Mouse (Mus musculus) spleen, postnatal 36 days (tissue): ENCODE measurements around the gene Fitm1.

Experiments
- DNase-seq, 2 experiments: peaks; one replicate each; pipeline ENCODE4 v3.0.0; 2022; ENCODE audit warnings: low spot score in 2 of 2, mixed read lengths in 1 of 2

Gene Fitm1

GRCm38 (mm10) chr14:55575302-55575701 is at the start of gene Fitm1:
TSS of gene Fitm1 (plus strand) at chr14:55575617.
- DNase-seq, result no peak

- no peak for DNase-seq
These were observed 48.7 kb upstream of the Fitm1 start for GRCm38 (mm10) chr14:55526674-55527073.

GRCm38 (mm10) chr14:55527940-55528339 is 47.5 kb upstream of the Fitm1 start:
- DNase-seq, result peak in 1 of 2 experiments; percentile 43

DNA sequence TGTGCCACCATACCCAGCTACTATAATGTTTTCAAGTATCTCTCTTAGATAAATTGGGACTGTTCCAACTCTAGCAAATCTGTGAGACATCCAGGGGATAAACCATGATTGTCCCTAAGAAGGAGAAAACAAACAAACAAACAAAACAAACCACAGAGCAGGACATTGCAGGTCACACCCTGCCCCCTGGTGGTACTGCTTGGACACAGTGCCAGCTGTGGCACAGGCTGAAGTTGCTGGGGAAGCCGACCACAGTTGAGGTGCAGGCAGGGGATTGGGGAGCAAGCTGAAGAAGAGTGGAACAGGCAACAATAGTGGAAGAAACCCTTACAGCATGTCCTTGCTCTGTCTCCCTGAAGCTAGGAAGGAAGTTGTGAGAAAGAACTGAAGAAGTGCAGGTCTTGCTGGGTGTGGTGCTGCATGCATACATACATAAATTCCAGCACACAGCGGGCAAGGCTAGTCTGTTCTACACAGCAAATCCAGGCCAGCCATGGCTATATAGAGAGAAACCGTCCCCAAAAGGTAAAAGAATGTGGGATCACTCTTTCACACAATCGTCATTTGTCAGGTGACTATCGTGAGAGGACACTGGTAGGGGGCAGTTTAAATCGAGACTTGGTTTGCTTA is 39.2 kb upstream of the Fitm1 start:
- no peak for DNase-seq

- peak; percentile 91 to 94 for DNase-seq
These were observed 35.2 kb upstream of the Fitm1 start, which contains the start of gene Pck2 for GRCm38 (mm10) chr14:55540067-55540786. TSS of gene Pck2 (plus strand) at chr14:55540266.

GRCm38 (mm10) chr14:55540787-55541321 is 34.6 kb upstream of the Fitm1 start:
- peak; percentile 86 for DNase-seq

- DNase-seq, result peak; percentile 57 to 70
These were observed 33.1 kb upstream of the Fitm1 start for GRCm38 (mm10) chr14:55542268-55542667.

DNA sequence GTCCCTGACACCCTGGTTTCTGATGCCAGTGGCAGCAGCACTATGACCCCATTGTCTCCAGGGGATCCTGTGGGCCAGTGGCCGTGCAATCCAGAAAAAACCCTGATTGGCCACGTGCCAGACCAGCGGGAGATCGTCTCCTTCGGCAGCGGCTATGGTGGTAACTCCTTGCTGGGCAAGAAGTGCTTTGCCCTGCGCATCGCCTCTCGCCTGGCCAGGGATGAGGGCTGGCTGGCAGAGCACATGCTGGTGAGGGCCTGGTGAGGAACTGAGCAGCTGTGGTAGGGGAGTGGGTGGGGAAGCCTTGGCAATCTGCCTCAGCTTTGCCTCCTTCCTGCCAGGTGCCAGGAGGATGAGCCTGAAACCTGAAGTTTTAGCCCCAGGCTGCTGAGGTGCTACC is 31.1 kb upstream of the Fitm1 start:
- no peak for DNase-seq

- no peak for DNase-seq
These were observed 25.2 kb upstream of the Fitm1 start for GRCm38 (mm10) chr14:55550191-55550590.

GRCm38 (mm10) chr14:55551347-55551746 is 24.1 kb upstream of the Fitm1 start:
- DNase-seq, result no peak

DNA sequence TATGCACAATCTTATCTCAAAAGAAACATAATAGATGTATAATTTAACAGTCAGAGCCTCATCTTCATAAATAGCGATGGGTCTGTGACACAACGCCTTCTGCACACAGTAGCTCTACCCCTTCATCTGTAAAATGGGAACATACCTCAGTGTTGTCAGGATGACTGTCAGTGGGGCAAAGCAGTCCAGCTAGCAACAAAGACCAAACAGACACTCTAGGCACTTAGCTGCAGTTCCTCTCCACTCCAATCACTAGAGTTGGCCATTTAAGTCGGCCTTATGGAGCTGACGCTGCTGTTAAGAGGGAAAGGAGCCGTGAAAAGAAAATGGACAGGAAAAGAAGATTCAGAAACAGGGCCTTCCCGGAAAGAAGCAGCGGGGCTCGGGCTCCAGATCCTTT is 23.6 kb upstream of the Fitm1 start:
- no peak for DNase-seq

GRCm38 (mm10) chr14:55554635-55555034 is 20.8 kb upstream of the Fitm1 start:
- no peak for DNase-seq

DNA sequence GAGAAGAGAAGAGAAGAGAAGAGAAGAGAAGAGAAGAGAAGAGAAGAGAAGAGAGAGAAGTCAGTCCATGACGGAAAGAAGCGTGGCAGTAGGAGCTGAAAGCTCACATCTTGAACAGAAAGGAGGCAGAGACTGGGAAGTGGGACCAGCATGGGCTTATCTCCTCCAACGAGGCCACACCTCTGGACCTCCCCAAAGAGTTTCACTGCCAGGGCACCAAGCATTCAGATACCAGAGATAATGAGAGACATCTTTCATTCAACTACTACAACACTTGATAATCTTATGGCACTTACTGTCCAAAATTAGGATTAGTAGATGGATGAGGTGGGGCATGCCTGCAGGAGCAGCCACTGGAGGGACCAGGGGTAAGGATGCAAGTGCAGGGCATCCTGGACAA is 19.6 kb upstream of the Fitm1 start:
- no peak for DNase-seq

DNA sequence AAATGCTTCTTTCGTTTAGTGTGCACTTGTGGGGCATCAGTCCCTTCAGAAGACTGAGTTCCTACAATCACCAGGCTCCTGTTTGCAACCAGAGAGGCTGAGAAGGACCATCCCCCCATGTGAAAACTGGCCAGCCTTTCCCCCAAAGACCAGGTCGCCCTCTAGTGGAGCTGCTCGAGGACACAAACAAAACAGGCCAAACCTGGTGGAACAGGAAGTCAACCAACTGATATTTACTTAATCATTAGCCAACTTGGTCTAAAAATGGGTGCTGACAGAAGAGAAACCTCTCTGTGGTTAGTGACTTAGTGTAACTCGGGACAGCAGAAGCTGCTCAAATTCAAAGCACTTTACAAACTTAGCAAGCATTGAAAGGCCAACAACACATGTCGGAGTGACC is 18.4 kb upstream of the Fitm1 start:
- DNase-seq, result peak; percentile 85 to 90

DNA sequence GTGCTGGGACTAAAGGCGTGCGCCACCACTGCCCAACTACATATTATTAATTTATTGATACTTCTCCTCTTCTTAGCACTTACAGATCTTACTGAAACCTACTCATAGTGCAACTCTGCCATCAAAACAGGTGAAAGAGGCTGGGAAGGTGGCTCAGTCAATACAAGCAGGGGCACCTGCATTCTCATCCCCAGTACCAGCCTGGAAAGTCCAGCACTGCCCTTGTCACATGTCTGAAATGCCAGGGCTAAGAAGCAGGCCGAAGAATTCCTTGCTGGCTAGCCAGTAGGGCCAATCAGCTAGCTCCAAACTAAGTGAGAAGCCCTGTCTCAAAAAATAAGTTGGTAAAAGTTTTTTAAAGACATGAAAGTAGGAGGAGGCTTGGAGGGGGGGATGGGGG is 17.8 kb upstream of the Fitm1 start:
- no peak for DNase-seq

DNA sequence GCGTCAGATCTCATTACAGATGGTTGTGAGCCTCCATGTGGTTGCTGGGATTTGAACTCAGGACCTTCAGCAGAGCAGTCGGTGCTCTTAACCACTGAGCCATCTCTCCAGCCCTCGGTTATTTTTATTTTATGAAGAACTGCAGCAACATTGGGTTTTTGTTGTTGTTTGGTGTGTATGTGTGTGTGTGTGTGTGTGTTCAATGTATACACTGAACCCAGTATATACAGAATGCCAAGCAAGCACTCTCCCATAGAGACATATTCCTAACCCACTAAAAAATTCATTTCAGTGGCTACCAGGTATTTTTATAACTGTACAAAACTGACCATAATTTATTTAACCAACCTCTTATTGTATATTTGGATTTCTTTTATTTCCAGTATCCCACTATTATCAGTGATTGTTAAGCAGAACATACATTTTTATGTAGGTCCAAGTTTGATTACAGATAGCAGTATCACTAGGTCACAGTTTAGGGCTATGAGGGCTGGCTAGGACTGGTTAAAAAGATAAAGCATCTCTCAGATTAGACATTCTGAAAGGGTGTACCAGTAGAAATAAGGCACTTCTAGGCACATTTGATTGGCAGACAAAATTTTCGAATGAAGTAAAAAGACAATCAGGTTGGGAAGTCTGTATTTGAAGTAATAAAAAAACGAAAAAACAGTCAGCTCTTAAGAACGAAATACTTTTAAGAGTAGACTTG is 16.5 kb upstream of the Fitm1 start:
- no peak for DNase-seq

- peak; percentile 89 to 93 for DNase-seq
These were observed 15.6 kb upstream of the Fitm1 start, which contains the start of gene Dcaf11 for GRCm38 (mm10) chr14:55559799-55560201. TSS of gene Dcaf11 (plus strand) at chr14:55560006.

DNA sequence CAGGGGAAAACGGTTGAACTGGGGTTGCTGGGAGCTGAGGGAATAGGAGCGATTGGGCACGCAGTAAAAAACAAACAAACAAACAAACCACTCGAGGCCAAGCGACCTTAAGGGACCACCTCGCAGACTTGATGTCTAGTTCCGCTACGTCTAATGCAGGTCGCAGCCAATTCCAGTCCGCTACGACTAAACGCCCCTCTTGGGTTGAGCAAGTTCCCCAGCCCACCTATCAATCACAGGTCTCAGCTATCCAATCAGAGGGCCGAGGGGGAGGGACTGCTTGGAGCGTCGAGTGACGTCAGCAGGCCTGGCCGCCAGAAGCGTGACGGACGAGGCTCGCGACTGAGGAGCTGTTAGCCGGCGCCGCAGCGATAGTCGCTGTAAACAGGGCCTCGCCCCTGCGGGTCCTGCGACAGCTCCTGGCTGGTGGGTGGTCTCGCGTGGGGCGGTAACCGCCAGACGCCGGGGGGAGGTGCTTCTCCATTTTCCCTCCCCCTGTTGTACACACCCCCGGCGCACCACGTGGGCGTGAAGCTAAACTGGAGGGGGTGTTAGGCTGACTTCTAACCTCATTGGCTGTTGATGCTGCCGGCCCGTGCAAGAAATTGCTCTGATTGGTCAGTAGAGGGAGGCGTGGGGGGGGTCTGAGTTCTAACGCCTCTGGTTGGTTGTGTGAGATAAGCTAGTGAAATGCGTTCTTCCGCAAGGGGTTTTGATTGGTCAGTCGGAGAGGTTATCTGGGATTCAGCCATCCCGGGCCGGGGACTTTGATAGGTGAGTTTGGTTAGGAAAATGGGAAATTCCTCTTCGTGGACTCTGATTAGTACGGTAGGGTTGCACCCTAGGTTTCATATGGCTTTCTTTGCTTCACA is 15.0 kb upstream of the Fitm1 start, which contains the start of gene A730061H03Rik:
Gene A730061H03Rik, minus strand, starts transcription at position 205 of the 872 bp plus-strand sequence.
- DNase-seq, result peak; percentile 98 to 99

DNA sequence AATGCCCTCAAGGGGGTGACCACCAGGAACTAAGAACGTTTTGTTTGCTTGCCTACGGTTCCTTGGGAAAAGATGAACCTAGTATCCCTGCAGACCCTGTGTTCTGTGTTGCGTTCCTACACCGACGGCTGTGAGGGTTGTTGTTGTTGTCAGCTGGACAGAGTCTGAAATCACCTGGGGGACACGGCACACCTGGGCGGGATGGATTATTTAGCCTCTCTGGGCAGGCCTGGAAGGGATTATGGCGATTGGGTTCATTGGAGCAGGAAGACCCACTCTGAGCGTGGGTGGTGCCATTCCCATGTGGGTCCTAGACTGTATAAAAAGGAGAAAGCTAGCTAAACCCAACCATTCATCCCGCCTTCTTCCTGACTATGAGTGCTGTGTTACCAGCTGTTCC is 13.6 kb upstream of the Fitm1 start:
- DNase-seq, result no peak

GRCm38 (mm10) chr14:55563249-55563648 is 12.2 kb upstream of the Fitm1 start:
- DNase-seq, result no peak

DNA sequence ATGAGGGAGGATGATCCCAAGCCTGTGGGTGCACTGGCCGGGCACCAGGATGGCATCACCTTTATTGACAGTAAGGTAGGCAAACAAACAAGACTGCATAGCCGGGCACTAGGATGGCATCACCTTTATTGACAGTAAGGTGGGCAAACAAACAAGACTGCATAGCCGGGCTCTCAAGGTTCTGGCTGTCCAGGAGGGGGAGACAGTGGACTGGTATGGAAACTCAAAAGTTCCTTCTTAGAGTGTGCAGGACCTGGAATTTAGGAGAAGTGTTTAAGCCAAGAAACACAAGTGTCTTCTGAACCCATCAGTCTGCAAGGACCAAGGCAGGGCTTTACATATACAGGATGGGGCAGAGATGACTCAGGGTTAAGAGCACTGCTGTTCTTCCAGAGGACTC is 9.7 kb upstream of the Fitm1 start:
- DNase-seq, result no peak
